Mouse (Mus musculus) bone marrow, adult 2 months (tissue): ENCODE results near the gene Srrm4.

Source experiments
- CTCF ChIP-seq: fragments of 200-500 bp; IDR thresholded peaks from 2 replicates; pipeline ENCODE4 v1.5.1; 2011; ENCODE audit warnings: low read length, control low read depth; ENCODE audit not compliant: control insufficient read depth, insufficient read depth
- POLR2A ChIP-seq: fragments of 200-500 bp; IDR thresholded peaks from 2 replicates; pipeline ENCODE4 v1.6.1; 2011; ENCODE audit warnings: low read depth, mild to moderate bottlenecking, control low read depth, low read length, borderline replicate concordance; ENCODE audit not compliant: control insufficient read depth

- no peak for TF ChIP-seq POLR2A
- TF ChIP-seq CTCF: no peak
These were observed 39.0 kb downstream of the Srrm4 start for GRCm38 (mm10) chr5:116552584-116552983.
